Mouse (Mus musculus) heart, adult 9 months (tissue): ENCODE results near the gene Vwc2.

Experiments used
- DNase-seq, 2 experiments: peaks; one replicate each; pipeline ENCODE4 v3.0.0; 2022; ENCODE audit warnings: low spot score in 2 of 2

Gene Vwc2

GRCm38 (mm10) chr11:11242694-11243377 is 128.8 kb downstream of the Vwc2 start:
- DNase-seq = no peak

GRCm38 (mm10) chr11:11257348-11257747 is 143.3 kb downstream of the Vwc2 start:
- no peak for DNase-seq

DNA sequence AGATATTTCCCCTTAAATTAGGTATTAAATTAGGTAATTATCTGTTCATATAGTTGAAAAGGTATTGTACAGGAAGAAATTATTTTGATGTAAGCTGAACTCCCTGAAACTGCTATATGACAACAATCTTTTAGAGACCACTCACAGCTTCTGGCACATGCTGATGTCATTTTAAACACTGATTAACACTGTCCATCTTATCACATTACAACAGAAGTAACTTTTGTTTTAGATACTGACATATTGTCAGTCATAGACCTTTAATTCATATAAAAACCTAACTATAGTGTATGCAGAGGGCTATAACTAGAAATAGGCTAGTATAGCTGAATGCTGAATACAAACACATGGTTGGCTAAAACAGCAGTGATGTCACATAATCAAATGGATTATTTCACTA is 166.1 kb downstream of the Vwc2 start:
- DNase-seq = no peak

- DNase-seq = no peak
Observed at GRCm38 (mm10) chr11:11283512-11283911, 169.5 kb downstream of the Vwc2 start.
